Mouse (Mus musculus) layer of hippocampus, adult 2 months (tissue): ENCODE data around the gene Arfgap2. TPM values are rescaled to one million over a fixed set of nuclear protein-coding genes. Genes with fewer than 3 reads are reported as not detected.

Experiments used
- DNase-seq, 2 experiments: peaks; one replicate each; pipeline ENCODE4 v3.0.0; 2022; ENCODE audit warnings: low spot score in 2 of 2
- H3K27ac ChIP-seq: fragments of 200-600 bp; 2 replicates; pipeline ENCODE4 v1.8.1; 2022
- H3K4me3 ChIP-seq: fragments of 200-600 bp; 2 replicates; pipeline ENCODE4 v1.8.1; 2022; ENCODE audit warnings: mild to moderate bottlenecking
- CTCF ChIP-seq: fragments of 200-600 bp; conservative IDR thresholded peaks from 2 replicates; pipeline ENCODE4 v1.8.1; 2022; ENCODE audit warnings: antibody characterized with exemption, mild to moderate bottlenecking, moderate library complexity
- total RNA-seq, 2 experiments: library from RNA; stranded (reverse); gene quantifications; 2 replicates each; pipeline ENCODE4 v1.2.3; 2021

Gene Arfgap2
- total RNA-seq, 2 experiments from 2014 or later = 75.6 to 81.3 TPM

- Histone ChIP-seq H3K27ac (no peak overlapping the region), H3K4me3 (no peak overlapping the region)
- TF ChIP-seq CTCF = no peak
- no peak for DNase-seq
These were observed 12.8 kb upstream of the Arfgap2 start for GRCm38 (mm10) chr2:91252001-91252400.

- DNase-seq = no peak
- no peak for TF ChIP-seq CTCF
- H3K4me3 ChIP-seq = no peak overlapping the region
- no peak overlapping the region for H3K27ac ChIP-seq
These were observed 12.3 kb upstream of the Arfgap2 start for GRCm38 (mm10) chr2:91252512-91252911.

DNA sequence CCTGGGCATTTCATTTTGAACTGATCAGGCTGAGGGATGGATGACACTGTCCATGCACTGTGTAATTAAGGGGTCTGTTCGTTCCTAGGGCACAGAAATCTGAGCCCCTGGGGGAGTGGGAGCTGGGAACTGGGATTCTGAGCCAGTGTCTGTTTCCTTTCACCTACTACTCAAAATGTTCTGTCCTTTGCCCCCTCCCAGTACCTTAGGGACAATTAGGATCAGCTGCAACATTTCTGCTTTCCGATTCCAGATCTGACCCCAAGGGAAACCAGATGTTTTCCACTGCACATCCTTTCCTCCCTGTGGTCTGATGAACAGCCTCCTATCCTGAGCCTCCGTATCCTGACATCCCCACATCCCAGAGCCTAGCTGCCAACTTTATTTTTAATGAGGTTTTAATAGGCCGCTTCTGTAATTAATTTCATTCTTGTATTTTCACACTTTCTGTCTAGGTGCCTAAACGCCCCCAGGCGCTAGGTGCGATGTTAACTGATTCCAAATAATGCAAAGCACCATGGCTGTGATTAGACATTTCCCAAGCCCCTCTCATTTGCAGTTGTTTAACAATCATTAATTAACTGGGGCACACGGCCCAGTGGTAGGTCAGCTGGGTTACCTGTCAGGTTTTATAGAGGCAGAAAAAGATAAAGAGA lies 9.9 kb upstream of the Arfgap2 start:
- no peak for DNase-seq
- H3K27ac ChIP-seq = no peak overlapping the region
- no peak overlapping the region for H3K4me3 ChIP-seq
- TF ChIP-seq CTCF = no peak

DNA sequence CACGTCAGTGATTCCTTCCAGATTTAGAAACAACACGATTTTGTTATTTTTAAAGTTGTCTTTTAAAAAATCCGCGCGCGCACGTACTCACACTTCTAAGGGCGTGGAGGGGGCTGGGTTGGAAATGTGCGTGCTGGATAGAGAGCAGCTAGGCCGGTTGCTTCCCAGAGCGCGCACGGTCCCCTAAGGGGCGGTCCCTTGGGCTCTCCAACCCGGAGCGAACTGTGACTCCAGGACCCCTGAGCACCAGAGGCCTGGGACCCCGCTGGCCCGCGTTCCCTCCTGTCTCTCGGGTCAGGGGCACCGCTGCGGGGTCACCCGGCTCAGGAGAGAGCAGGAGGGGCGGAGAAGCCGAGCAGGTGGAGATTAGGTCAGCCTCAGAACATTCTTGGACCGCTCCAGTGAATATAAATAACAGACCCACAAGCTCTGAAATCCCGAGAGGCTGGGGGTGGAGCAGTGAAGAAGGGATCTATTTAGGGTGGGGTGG lies 9.1 kb upstream of the Arfgap2 start, which contains the start of gene Pacsin3:
TSS of gene Pacsin3 (plus strand) at position 294 of the 490 bp plus-strand sequence.
- Histone ChIP-seq H3K4me3 (peak within 1 kb of the TSS; percentile 74), H3K27ac (peak within 1 kb of the TSS; percentile 89)
- no peak for TF ChIP-seq CTCF
- DNase-seq = no peak

DNA sequence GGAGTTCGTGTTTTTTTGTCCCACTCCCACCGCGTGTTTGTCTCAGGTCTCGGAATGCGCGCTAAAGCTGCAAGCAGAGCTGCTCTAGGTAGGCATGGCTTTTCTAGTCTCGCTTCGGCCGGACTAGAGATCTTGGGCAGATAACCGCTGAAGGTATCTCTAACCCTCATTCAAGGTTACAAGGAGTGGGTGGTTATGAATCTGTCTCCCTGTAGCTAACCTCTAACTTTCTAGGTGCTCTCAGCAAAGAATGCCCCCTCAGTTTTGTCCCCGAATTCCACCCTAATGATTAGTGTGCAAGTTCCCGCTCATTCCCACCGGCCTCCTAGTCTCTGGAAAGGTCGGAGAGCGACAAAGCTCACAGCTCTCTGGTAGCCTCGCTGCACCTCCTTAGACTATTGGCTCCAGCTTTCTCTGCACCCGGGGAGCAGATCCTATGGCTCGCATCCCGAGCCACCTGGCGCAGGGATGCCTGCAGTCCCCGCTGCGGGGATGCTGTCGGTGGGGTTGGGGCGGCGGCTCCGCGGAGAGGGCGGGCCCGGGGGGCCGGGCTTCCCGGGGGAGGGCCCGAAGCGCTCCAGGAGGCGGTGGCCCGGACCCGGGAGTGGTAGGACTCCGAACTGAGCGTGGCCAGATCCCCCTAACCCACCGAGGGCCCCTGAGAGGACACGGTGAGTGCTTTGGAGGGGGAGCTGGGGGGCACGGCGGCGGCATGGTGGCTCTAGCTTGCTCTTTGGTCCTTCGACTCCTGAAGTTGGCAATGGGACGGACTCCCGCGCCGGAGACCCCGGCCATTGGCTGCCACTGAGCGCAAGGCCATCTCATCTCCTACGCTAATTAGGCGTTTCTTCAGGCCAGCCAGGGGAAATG lies 8.3 kb upstream of the Arfgap2 start:
- Histone ChIP-seq H3K27ac (peak overlapping the region; percentile 89), H3K4me3 (peak overlapping the region; percentile 74)
- TF ChIP-seq CTCF = no peak
- no peak for DNase-seq

GRCm38 (mm10) chr2:91257126-91257980 lies 7.4 kb upstream of the Arfgap2 start:
- DNase-seq = no peak
- H3K27ac ChIP-seq = peak overlapping the region; percentile 89
- peak overlapping the region; percentile 74 for H3K4me3 ChIP-seq
- no peak for TF ChIP-seq CTCF

DNA sequence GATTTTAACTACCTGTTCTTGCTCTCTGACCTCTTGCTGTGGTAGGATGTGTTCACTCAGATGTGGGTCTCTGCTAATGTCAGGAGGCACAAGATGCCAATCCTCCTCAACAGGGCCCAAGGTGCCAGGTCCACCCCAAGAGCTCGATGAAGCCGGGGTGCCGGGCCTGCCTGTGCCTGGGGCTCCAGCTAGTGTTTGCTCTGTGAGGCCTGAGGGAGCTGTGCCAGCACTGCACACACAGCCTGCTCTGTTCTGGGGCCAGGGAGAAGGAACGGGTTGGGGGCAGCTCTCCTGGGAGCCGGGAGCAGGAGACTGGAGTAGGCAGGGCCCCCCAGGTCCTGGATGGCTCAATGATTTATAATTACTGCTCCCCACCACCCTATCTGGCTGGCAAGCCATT lies 6.7 kb upstream of the Arfgap2 start:
- peak overlapping the region; percentile 74 for H3K4me3 ChIP-seq
- no peak for TF ChIP-seq CTCF
- peak; percentile 47 to 71 for DNase-seq
- peak overlapping the region; percentile 89 for H3K27ac ChIP-seq

DNA sequence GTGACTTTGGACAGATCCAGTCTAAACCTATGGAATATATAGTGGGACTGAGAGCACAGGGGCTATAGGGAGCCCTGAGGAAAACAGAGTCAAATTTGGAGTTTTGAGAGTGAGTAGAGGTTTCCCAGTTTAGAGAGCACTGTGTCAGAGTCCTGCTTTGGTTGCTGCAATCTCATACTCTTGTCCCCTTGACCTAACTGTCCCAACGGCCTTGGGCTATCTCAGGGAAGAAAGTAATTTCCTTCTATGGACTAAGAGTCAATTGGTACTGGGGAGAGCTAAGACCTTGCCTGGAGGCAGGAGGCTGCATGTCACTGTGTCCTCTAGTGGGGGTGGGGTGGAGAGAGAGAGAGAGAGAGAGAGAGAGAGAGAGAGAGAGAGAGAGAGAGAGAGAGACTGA lies 5.9 kb upstream of the Arfgap2 start:
- TF ChIP-seq CTCF = no peak
- Histone ChIP-seq H3K4me3 (no peak overlapping the region), H3K27ac (peak overlapping the region; percentile 89)
- no peak for DNase-seq

- no peak for TF ChIP-seq CTCF
- no peak overlapping the region for H3K27ac ChIP-seq
- H3K4me3 ChIP-seq = no peak overlapping the region
- DNase-seq = no peak
These were observed 5.3 kb upstream of the Arfgap2 start for GRCm38 (mm10) chr2:91259493-91259892.

DNA sequence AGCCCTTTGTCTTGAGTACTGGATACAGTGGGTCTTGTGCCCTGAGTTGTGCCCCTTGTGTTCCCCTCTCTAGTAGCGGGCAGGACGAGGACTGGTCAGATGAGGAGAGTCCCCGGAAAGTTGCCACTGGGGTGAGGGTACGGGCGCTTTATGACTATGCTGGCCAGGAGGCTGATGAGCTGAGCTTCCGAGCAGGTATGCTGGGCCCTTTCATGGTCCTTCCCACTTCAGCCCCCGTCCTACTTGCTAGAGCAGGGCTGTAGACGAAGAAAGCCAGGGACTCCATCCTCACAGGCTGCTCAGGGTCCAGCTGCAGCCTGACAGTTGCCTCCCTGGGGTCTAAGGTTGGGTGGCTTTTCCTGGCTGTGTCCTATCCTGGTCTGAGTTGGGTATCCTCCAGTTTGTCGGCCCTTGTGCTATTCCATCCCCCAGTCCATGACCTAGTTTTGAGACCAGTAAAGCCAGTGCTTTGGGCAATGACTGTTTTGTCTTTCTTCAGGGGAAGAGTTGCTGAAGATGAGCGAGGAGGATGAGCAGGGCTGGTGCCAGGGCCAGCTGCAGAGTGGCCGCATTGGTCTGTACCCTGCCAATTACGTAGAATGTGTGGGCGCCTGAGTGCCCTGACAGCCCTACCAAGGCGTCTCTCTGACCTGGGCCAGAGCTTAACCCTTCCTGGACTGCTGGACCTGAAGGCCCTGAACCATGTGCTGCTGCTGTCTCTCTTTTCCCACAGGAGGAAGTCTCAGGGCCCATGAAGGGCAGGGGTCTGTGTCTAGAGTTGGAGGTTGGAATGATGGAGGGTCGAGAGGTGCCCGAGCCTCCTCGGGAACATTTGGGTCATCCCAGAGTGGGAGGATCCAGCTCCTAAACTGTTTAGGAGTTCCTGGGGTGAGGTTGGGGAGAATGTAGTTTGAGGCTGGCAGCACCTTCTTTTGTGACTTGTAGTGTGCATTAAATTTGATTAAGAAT lies 798 bp upstream of the Arfgap2 start:
- peak overlapping the region; percentile 62 for H3K4me3 ChIP-seq
- peak overlapping the region; percentile 97 for H3K27ac ChIP-seq
- TF ChIP-seq CTCF = no peak
- no peak for DNase-seq

DNA sequence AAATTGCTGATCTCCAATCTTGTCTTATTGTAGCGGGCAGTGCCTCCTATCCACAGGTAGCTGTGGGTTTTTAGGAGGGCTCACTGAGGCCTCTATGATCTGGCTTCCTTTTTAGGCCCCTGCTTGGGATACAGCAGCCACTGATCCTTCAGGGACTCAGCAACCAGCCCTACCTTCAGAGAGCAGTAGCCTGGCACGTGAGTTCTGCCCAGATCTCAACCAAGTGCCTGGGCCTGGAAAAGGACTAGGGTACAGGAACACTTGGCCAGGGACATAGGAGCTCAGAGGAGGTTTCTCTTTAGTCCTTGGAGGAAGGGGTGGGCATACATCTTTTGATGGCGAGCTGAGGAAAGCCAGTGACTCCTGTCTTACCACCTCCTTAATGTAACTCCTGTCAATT lies 3.3 kb downstream of the Arfgap2 start:
- H3K4me3 ChIP-seq = no peak overlapping the region
- TF ChIP-seq CTCF = no peak
- no peak for DNase-seq
- no peak overlapping the region for H3K27ac ChIP-seq

GRCm38 (mm10) chr2:91268706-91269105 lies 3.9 kb downstream of the Arfgap2 start:
- DNase-seq = no peak
- H3K4me3 ChIP-seq = no peak overlapping the region
- TF ChIP-seq CTCF = no peak
- no peak overlapping the region for H3K27ac ChIP-seq
